Mouse (Mus musculus): ENCODE results near the gene Msh5.
A peak's percentile ranks its signal among the peaks of the same experiment; 100 is the strongest.

- TF ChIP-seq POLR2A (IDR thresholded peaks at IDR 0.05; ENCODE audit: low read depth, low read length) (peak; percentile 26), CTCF (conservative IDR thresholded peaks at IDR 0.05; ENCODE audit: insufficient read depth, insufficient read length, low read depth, low read length) (no peak)
These were observed 4.9 kb upstream of the Msh5 start for GRCm38 (mm10) chr17:35051156-35052086.

Measured in kidney, adult 2 months (tissue).